In genomic region chr16:24442500-24443122, GRCm38 (mm10) we compare ENCODE assay signal across 11 mouse cellular contexts. TPM values are rescaled to one million over a fixed set of nuclear protein-coding genes. Genes with fewer than 3 reads are reported as not detected.
A peak's percentile ranks its signal among the peaks of the same experiment; 100 is the strongest.
DNase-seq lines count a peak whose midpoint lies in the region; ATAC-seq and TF ChIP-seq lines count a peak whose summit lies in the region.
"Had no signal": no experiment of that assay in that cellular context is flagged by ENCODE, and none has a peak within 500 bp of the region (broad histone marks: within the 10 kb centered on the region; RNA-seq: fewer than 3 reads in every experiment).

No protein-coding gene starts in this region.

- 26% methylated on average over 5 of the region's 5 CpGs for WGBS in kidney, embryonic 16.5 days
- WGBS in limb, embryonic 14.5 days, result 53% methylated on average over 5 of the region's 5 CpGs

- peak; percentile 78 for DNase-seq in heart, adult 11 months
- no peak for DNase-seq in heart, postnatal 10 days
- no peak for DNase-seq in kidney, postnatal 14 days
- DNase-seq in brain, embryonic 14.5 days (ENCODE audit: low read depth), result peak; percentile 35
- no peak for DNase-seq in limb, embryonic 14.5 days (ENCODE audit: low spot score)
- no peak for DNase-seq in embryo, embryonic 9.5 days (ENCODE audit: extremely low spot score)
- no peak for DNase-seq in thymus, postnatal 25 days
- DNase-seq: adrenal gland, postnatal 25 days; cerebellum, adult 9-10 months; lung, adult 2 months had no signal

- peaks cover 75% of the 10 kb centered on the region for H3K4me1 ChIP-seq in kidney, embryonic 16.5 days (ENCODE audit: insufficient read depth, low read length)
- H3K4me1 ChIP-seq in limb, embryonic 14.5 days (ENCODE audit: control insufficient read depth, insufficient read depth, low read length), result peaks cover 20% of the 10 kb centered on the region

- no peaks in the 10 kb centered on the region for H3K36me3 ChIP-seq in kidney, embryonic 16.5 days (ENCODE audit: insufficient read depth, low read length)
- peaks cover 5% of the 10 kb centered on the region; the same call in 1 of the 2 replicates for H3K36me3 ChIP-seq in limb, embryonic 14.5 days (ENCODE audit: control insufficient read depth, insufficient read depth, low read length)

- no peak overlapping the region for H3K4me2 ChIP-seq in kidney, embryonic 16.5 days (replicated peaks; ENCODE audit: low read depth, low read length)
- H3K4me2 ChIP-seq in limb, embryonic 14.5 days (replicated peaks; ENCODE audit: low read depth, low read length, severe bottlenecking), result no peak overlapping the region

- H3K9ac ChIP-seq in kidney, embryonic 16.5 days (replicated peaks; ENCODE audit: low read length), result no peak overlapping the region
- H3K9ac ChIP-seq in limb, embryonic 14.5 days (ENCODE audit: low read depth, low read length, severe bottlenecking), result no peak overlapping the region

- no peaks in the 10 kb centered on the region for H3K27me3 ChIP-seq in kidney, embryonic 16.5 days (ENCODE audit: insufficient read depth, low read length)
- no peaks in the 10 kb centered on the region for H3K27me3 ChIP-seq in limb, embryonic 14.5 days (ENCODE audit: control insufficient read depth, insufficient read depth, low read length)

- peak overlapping the region; percentile 79 for H3K27ac ChIP-seq in kidney, embryonic 16.5 days (ENCODE audit: low read length)
- H3K27ac ChIP-seq in limb, embryonic 14.5 days (replicated peaks; ENCODE audit: low read depth, low read length), result peak overlapping the region; percentile 48

- TF ChIP-seq CTCF in brain, embryonic 14.5 days (IDR thresholded peaks at IDR 0.05; ENCODE audit: borderline replicate concordance, extremely low read depth, insufficient read depth, insufficient read length), result peak; percentile 1; the same call in 1 of the 2 replicates

- no peak overlapping the region for H3K4me3 ChIP-seq in kidney, embryonic 16.5 days (ENCODE audit: low read length)
- H3K4me3 ChIP-seq in limb, embryonic 14.5 days (replicated peaks; ENCODE audit: low read length), result no peak overlapping the region

- no peaks in the 10 kb centered on the region for H3K9me3 ChIP-seq in kidney, embryonic 16.5 days (ENCODE audit: low read length)
- no peaks in the 10 kb centered on the region for H3K9me3 ChIP-seq in limb, embryonic 14.5 days (ENCODE audit: control insufficient read depth, low read length)

- intact Hi-C loops in heart, postnatal 10 days (cut with DNase I), result no loop called here

- no peak for TF ChIP-seq POLR2A in brain, embryonic 14.5 days (IDR thresholded peaks at IDR 0.05; ENCODE audit: borderline replicate concordance, extremely low read depth, insufficient read depth, insufficient read length, poor library complexity, severe bottlenecking)
- no peak for TF ChIP-seq POLR2A in limb, embryonic 14.5 days (IDR thresholded peaks at IDR 0.05; ENCODE audit: borderline replicate concordance, extremely low read depth, insufficient read depth, insufficient read length)

- 0 out of 2 replicates have a peak, but pooled peaks have one; percentile 7 for ATAC-seq in kidney, embryonic 16.5 days (ENCODE audit: low FRiP score, low TSS enrichment)
- peak; percentile 38; the same call in 1 of the 2 replicates for ATAC-seq in limb, embryonic 14.5 days (ENCODE audit: low FRiP score, low read depth)

RNA-seq across cellular contexts. Expression of gene Lpp, which starts 49.3 kb away (rescaled TPM):
- 10 to 100 TPM; 58.8 TPM for total RNA-seq in heart, postnatal 10 days (2021)
- polyA plus RNA-seq in kidney, embryonic 16.5 days (2015; fragmentation: Nextera tagmentation; extraction: Ambion mirVana), result 54.0 and 66.8 TPM in 2 replicates
- polyA plus RNA-seq in brain, embryonic 14.5 days (2012; rRNA removed), result 3.6 and 5.4 TPM in 2 replicates
- polyA plus RNA-seq in limb, embryonic 14.5 days (2012; rRNA removed), result 15.1 and 16.5 TPM in 2 replicates
- polyA plus RNA-seq in limb, embryonic 14.5 days (2014; fragmentation: Nextera tagmentation; extraction: Ambion mirVana), result 46.7 and 52.4 TPM in 2 replicates

Comparison
In these comparisons a context has a peak if more than half of its experiments do, and no peak if none do; other contexts are left out.
1. DNase-seq: peak in heart, adult 11 months (single experiment) and brain, embryonic 14.5 days (single experiment); none in heart, postnatal 10 days (0 of 2), kidney, postnatal 14 days (single experiment), limb, embryonic 14.5 days (single experiment), embryo, embryonic 9.5 days (single experiment) and thymus, postnatal 25 days (single experiment).